Mouse (Mus musculus) megakaryocyte, embryonic 14.5 days (primary cell): ENCODE results near the gene A930004D18Rik. TPM values are rescaled to one million over a fixed set of nuclear protein-coding genes. Genes with fewer than 3 reads are reported as not detected.

Experiments used
- H3K27me3 ChIP-seq: replicated peaks from 2 replicates; pipeline ENCODE3; 2012; ENCODE audit warnings: inconsistent platforms
- H3K36me3 ChIP-seq: replicated peaks from 2 replicates; pipeline ENCODE3; 2012; ENCODE audit warnings: low read length, inconsistent platforms, mixed read lengths
- H3K4me1 ChIP-seq: 2 replicates; pipeline ENCODE4 v1.6.1; 2012; ENCODE audit warnings: inconsistent platforms
- H3K4me3 ChIP-seq: replicated peaks from 2 replicates; pipeline ENCODE3; 2012; ENCODE audit warnings: moderate library complexity, mild to moderate bottlenecking, inconsistent platforms
- H3K9me3 ChIP-seq: 2 replicates; pipeline ENCODE4 v1.6.1; 2012; ENCODE audit warnings: inconsistent platforms
- FLI1 ChIP-seq: IDR thresholded peaks from 2 replicates; pipeline ENCODE4 v1.6.1; 2012; ENCODE audit warnings: low read length, inconsistent platforms, mixed read lengths
- GATA1 ChIP-seq: IDR thresholded peaks from 3 replicates; pipeline ENCODE4 v1.6.1; 2012; ENCODE audit warnings: mixed read lengths, low read length, inconsistent platforms, borderline replicate concordance
- polyA plus RNA-seq: library from polyadenylated mRNA; stranded (reverse); fragments of >175 nt; gene quantifications from 2 replicates; pipeline ENCODE4 v1.2.3, GENCODE M21; 2012; ENCODE audit warnings: low replicate concordance; ENCODE audit not compliant: insufficient read depth

Gene A930004D18Rik
- polyA plus RNA-seq, 1 experiment: 0.12 TPM

DNA sequence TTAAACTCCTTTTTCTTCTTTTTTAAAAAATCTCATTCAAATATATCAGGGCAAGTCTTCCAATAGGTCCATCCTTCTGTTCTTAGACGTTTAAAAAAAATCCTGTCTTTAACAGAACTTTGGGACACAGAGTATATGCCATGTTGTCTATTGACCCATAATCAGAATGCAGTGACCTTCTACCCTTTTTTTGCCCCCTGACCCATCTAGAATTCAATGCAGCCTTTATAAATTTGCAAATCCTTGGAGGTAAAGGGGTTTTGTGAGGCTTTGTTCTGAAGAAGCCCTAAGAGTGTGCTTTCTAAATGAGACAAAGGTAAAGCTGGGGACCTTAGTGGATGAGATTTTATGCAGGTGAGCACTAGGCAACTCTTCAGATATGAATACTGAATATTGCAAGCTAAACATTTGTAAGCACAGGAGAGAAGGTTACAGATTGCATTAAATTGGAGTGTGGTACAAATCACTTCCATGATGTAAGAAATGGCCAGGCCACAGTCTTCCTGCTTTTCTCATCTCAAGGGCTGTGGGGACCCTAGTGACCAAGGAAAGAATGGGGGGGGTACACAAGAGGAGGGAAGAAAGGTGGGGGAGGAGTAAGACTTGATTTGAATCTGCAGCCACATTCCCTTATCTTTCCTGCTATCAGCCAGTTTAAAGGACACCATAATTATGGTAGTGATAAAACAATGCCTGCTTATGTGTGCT, 15.9 kb upstream of the A930004D18Rik start:
- no peaks in the 10 kb centered on the region for H3K36me3 ChIP-seq
- H3K4me3 ChIP-seq: no peak overlapping the region
- peaks cover 33% of the 10 kb centered on the region for H3K4me1 ChIP-seq
- peaks cover 10% of the 10 kb centered on the region for H3K27me3 ChIP-seq
- no peak for TF ChIP-seq FLI1
- no peak for TF ChIP-seq GATA1
- H3K9me3 ChIP-seq: no peaks in the 10 kb centered on the region

DNA sequence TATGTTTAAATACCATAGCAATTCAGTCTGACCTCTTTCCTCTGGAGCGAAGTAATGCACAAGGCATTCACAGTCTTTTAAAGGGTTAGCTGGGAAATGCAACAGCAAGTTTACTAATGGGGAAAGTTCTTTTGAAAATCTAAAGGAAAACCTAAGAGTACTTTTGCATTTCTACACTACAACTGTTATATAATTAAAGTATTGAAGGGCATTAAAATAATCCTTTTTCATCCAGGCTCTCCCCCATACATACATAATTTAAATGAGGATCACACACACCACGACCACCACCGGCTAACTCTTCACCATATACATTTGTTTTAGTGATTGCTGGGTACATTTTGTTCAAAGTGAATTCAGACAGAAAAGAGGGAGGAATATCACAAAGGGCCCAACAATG, 15.0 kb upstream of the A930004D18Rik start:
- Histone ChIP-seq H3K36me3 (no peaks in the 10 kb centered on the region), H3K27me3 (peaks cover 15% of the 10 kb centered on the region), H3K4me1 (peaks cover 35% of the 10 kb centered on the region), H3K4me3 (no peak overlapping the region), H3K9me3 (no peaks in the 10 kb centered on the region)
- TF ChIP-seq FLI1 (no peak), GATA1 (no peak)

DNA sequence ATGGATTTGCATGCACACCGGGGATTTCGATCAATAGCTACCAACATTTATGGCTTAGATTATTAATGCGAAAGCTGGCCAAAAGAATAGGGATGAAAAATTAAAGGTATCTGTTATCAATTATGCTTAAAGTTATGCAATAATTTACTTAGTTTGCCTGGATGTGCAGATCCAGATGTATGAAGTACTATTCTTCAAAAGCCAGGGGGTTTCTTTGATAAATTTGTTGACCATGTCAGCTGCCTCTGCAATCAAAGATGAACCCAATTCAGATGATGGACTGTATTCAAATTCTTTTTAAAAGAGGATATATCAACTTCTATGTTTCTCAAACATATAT, 14.3 kb upstream of the A930004D18Rik start:
- H3K36me3 ChIP-seq: no peaks in the 10 kb centered on the region
- peaks cover 18% of the 10 kb centered on the region for H3K27me3 ChIP-seq
- H3K4me3 ChIP-seq: no peak overlapping the region
- TF ChIP-seq FLI1: no peak
- no peak for TF ChIP-seq GATA1
- no peaks in the 10 kb centered on the region for H3K9me3 ChIP-seq
- peaks cover 38% of the 10 kb centered on the region for H3K4me1 ChIP-seq

DNA sequence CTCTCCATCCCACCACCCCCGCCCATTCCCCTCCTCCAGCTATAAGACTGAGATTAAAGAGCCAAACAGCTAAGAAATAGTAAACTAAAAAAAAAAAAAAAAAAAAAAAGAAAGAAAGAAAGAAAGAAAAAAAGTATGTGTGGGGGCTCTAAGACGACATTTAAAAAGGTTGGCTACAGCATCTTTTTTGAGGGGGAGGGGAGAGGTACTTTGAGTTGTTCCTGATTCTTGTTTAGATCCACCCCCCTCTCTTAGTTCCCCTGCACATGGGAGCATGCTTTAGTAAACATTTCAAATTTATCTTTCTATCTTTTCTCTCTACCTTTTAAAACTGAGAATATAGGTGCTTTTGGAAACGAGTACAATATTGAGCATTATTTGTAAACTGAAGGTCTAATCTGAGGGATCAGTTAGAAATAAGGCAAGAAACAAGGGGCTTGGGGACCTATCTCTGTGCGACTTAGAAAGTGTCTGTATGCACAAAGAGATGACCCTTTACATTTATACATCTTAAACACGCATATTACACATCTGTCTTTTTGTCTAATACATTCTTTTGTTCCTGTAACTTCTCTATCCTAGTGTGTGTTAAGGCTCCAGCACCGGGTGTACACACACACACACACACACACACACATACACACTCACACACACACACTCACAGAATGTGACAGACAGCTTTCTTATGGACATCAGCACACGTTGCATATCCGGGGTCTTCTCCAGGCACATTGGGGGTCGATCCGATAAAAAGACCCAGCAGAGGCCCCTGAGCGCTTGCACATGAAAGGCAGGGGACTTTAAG, 13.7 kb upstream of the A930004D18Rik start:
- Histone ChIP-seq H3K9me3 (no peaks in the 10 kb centered on the region), H3K36me3 (no peaks in the 10 kb centered on the region), H3K27me3 (peaks cover 24% of the 10 kb centered on the region), H3K4me1 (peaks cover 44% of the 10 kb centered on the region), H3K4me3 (peak overlapping the region; percentile 86)
- TF ChIP-seq GATA1: no peak
- no peak for TF ChIP-seq FLI1

DNA sequence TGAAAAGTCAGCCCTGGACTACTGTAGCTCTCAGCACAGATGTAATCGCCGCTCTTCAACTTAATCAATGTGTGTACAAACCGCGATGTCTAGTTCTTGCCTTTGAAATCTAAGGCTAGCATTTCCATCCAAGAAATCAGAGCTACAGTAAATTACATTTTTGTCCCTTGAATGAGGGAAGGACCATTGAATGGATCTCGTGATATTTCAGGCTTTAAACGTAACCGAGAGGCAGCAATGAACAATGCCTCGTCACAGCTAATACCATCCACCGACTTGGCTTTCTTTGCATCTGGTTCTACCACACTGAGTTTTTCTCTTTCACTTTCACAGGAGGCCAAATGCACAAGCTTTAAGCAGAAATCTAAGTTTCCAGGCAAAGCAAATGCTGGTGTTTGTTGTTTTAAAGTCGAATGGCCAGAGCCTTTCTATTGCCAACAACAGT, 13.0 kb upstream of the A930004D18Rik start:
- Histone ChIP-seq H3K27me3 (peaks cover 31% of the 10 kb centered on the region), H3K4me3 (peak overlapping the region; percentile 86), H3K9me3 (no peaks in the 10 kb centered on the region), H3K36me3 (no peaks in the 10 kb centered on the region), H3K4me1 (peaks cover 50% of the 10 kb centered on the region)
- TF ChIP-seq GATA1: no peak
- no peak for TF ChIP-seq FLI1

DNA sequence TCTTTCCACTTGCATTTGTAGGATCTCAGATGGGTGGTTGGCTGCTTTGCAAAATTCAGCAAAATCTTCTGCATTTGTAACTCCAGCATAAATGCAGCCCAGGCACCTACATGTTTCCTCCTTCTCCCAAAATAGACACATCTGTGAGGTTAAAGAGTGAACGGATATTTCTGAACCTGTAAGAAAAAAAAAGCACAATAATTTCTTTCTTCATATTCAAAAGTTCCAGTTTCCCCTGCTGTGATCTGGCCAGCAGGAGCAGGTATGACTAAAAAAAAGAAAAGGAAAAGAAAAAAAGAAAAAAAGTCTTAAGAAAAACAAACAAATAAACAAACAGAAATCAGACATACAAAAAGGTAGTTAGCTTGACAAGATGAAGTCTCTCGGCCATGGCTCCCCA, 12.5 kb upstream of the A930004D18Rik start:
- no peaks in the 10 kb centered on the region for H3K9me3 ChIP-seq
- no peaks in the 10 kb centered on the region for H3K36me3 ChIP-seq
- H3K27me3 ChIP-seq: peaks cover 32% of the 10 kb centered on the region
- TF ChIP-seq FLI1: no peak
- TF ChIP-seq GATA1: no peak
- H3K4me3 ChIP-seq: peak overlapping the region; percentile 97
- H3K4me1 ChIP-seq: peaks cover 45% of the 10 kb centered on the region

DNA sequence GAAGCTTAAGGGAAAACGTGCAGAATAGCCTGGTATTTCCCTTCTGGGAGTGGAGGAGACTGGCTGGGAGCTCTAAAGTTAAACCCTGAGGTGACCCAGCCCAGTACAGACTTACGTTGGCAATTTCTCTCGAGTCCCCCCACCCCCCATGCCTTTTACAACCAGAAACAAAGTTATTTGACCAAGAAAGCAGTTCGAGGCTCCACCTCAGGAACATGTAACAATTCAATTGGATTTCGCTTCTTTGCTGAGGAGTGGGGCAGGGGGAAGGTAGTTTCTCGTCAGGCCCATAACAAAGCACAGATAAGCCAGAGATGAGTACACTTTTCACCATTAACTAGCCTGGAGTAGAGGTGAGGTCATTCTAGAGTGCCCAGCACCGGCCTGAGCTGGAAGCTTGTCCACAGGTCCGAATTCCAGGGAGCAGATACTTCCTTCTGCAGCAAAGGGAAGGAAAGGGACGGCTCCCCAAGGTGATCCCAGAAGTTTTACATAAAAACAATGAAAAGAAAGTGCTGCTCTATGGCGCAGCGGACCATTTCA, 11.8 kb upstream of the A930004D18Rik start:
- Histone ChIP-seq H3K27me3 (peaks cover 32% of the 10 kb centered on the region), H3K4me1 (peaks cover 44% of the 10 kb centered on the region), H3K36me3 (no peaks in the 10 kb centered on the region), H3K9me3 (no peaks in the 10 kb centered on the region), H3K4me3 (peak overlapping the region; percentile 97)
- TF ChIP-seq FLI1 (no peak), GATA1 (no peak)

DNA sequence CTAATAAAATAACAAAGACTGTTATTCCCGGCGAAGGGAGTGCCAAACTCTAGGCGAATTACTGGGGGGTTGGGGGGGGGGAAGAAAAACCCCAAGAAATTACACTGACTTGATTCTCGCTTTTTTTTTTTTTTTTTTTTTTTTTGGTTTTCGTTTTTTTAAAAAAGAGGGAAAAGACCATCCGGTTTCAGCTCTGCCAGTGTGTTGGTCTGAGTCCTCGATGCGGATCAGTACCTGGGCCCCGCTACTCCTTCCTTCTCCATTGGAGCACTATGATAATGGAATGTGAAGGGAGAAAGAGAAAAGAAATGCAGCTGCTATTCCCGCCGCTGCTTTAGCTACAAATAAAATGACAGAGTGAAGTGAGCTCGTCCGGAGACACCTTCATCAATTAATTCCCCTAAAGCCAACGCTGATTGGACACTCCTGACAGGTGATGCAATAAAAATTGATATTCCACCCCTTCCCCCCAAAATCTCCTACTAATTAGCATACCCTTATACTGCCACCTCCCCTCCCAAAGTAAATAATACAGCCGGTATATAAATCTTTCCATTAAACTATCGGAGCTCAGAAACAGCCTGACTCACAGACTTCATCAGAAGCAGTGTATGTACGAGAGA, 11.0 kb upstream of the A930004D18Rik start, which contains the start of gene Skida1:
TSS of gene Skida1 (minus strand) at position 599 of the 623 bp plus-strand sequence.
- Histone ChIP-seq H3K4me1 (peaks cover 44% of the 10 kb centered on the region), H3K4me3 (peak within 1 kb of the TSS; percentile 97), H3K9me3 (no peaks in the 10 kb centered on the region), H3K27me3 (peaks cover 32% of the 10 kb centered on the region), H3K36me3 (no peaks in the 10 kb centered on the region)
- TF ChIP-seq GATA1 (no peak), FLI1 (no peak)

DNA sequence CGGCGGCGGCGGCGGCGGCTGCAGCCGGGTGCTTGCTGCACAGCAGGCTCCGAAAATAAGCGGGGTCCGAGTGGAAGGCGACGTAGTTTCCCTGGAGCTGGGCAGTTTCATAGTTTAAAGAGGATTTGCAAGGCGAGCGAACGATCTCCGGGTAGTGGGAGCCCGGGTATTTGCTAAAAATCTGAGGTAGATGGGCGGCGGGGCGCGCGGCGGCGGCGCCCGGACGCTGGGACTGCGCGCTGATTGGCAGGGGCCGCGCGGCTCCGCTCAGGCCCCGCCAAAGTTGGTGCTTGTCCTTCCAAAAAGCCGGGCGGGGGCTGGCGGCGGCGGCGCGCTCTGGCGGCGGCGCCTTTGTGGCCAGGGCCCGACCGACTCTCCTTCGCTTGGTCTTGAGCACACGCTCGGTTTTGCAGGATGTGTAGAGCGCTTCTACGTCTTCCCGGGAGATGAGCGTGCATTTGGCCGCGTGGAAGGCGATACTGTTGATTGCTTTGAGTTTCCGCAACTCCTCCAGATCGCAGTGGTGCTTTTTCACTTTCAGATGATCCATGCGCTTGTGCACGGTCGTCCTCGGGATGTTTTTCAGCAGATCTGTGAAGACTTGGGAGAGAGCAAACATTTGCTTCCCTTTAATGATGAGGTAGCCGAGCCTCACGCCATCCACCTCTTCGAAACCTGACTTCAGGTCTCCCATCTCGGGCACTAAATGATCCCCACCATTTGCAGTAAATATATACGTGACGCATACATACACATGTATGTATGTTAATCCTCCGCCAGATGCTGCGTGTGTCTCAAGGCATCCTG, 10.3 kb upstream of the A930004D18Rik start:
- no peaks in the 10 kb centered on the region for H3K36me3 ChIP-seq
- peaks cover 33% of the 10 kb centered on the region for H3K27me3 ChIP-seq
- H3K9me3 ChIP-seq: no peaks in the 10 kb centered on the region
- H3K4me3 ChIP-seq: peak overlapping the region; percentile 97
- TF ChIP-seq GATA1 (no peak), FLI1 (no peak)
- peaks cover 44% of the 10 kb centered on the region for H3K4me1 ChIP-seq
